ENCODE assay signal across 25 mouse cellular contexts in genomic region chr9:118255200-118255733, GRCm38 (mm10).
DNase-seq lines count a peak whose midpoint lies in the region; ATAC-seq and TF ChIP-seq lines count a peak whose summit lies in the region.
"Had no signal": no experiment of that assay in that cellular context is flagged by ENCODE, and none has a peak within 500 bp of the region (broad histone marks: within the 10 kb centered on the region; RNA-seq: fewer than 3 reads in every experiment).

No protein-coding gene starts in this region.

- peak; percentile 58 for ATAC-seq in forebrain, embryonic 12.5 days (ENCODE audit: low FRiP score)
- ATAC-seq in forebrain, postnatal 0 days = no peak
- ATAC-seq in neural tube, embryonic 11.5 days (ENCODE audit: insufficient read depth, low FRiP score, low TSS enrichment) = peak; percentile 42; the same call in 1 of the 2 replicates
- peak; percentile 11; the same call in 1 of the 2 replicates for ATAC-seq in midbrain, embryonic 16.5 days
- ATAC-seq: intestine, embryonic 16.5 days; lung, postnatal 0 days had no signal

- peak overlapping the region; percentile 75 for H3K27ac ChIP-seq in forebrain, embryonic 12.5 days
- H3K27ac ChIP-seq in forebrain, postnatal 0 days (ENCODE audit: low read depth, low read length) = no peak overlapping the region
- H3K27ac ChIP-seq in neural tube, embryonic 11.5 days (ENCODE audit: low read depth, low read length) = no peak overlapping the region
- H3K27ac ChIP-seq in midbrain, embryonic 16.5 days (ENCODE audit: low read length) = no peak overlapping the region
- H3K27ac ChIP-seq: embryonic facial prominence, embryonic 12.5 days; heart, embryonic 15.5 days; hindbrain, embryonic 13.5 days; kidney, postnatal 0 days; limb, embryonic 12.5 days; liver, embryonic 13.5 days had no signal

- H3K4me2 ChIP-seq in forebrain, embryonic 12.5 days = no peak overlapping the region
- H3K4me2 ChIP-seq in forebrain, postnatal 0 days (ENCODE audit: low read depth) = no peak overlapping the region
- no peak overlapping the region for H3K4me2 ChIP-seq in neural tube, embryonic 11.5 days (ENCODE audit: low read depth)
- H3K4me2 ChIP-seq in midbrain, embryonic 16.5 days (ENCODE audit: low read length) = no peak overlapping the region
- H3K4me2 ChIP-seq: embryonic facial prominence, embryonic 12.5 days; heart, embryonic 15.5 days; hindbrain, embryonic 13.5 days; limb, embryonic 12.5 days; liver, embryonic 13.5 days had no signal

- no peak overlapping the region for H3K9ac ChIP-seq in forebrain, embryonic 12.5 days
- no peak overlapping the region for H3K9ac ChIP-seq in forebrain, postnatal 0 days
- H3K9ac ChIP-seq in neural tube, embryonic 11.5 days (ENCODE audit: low read length) = no peak overlapping the region
- no peak overlapping the region for H3K9ac ChIP-seq in midbrain, embryonic 16.5 days (ENCODE audit: low read depth, low read length)
- H3K9ac ChIP-seq: embryonic facial prominence, embryonic 12.5 days; heart, embryonic 15.5 days; hindbrain, embryonic 13.5 days; limb, embryonic 12.5 days; liver, embryonic 13.5 days had no signal

- DNase-seq in forebrain, postnatal 0 days = no peak
- DNase-seq in neural tube, embryonic 11.5 days (ENCODE audit: low spot score) = no peak
- DNase-seq in neural tube, embryonic 10.5 days (ENCODE audit: extremely low spot score, low spot score) = no peak
- DNase-seq in left cerebral cortex, adult 8-10 months (ENCODE audit: low spot score in 2 of 2) = no peak
- DNase-seq in liver = no peak
- DNase-seq: adrenal gland, postnatal 10 days; cerebellum, adult 8-10 months; cerebellum, postnatal 36 days; kidney, adult 8-10 months; liver, embryonic 13.5 days; lung, adult 18-20 months; lung, postnatal 4 days; right cerebral cortex, postnatal 14 days; thymus, postnatal 4 days had no signal

- no peak overlapping the region for H3K4me3 ChIP-seq in forebrain, embryonic 12.5 days (replicated peaks)
- H3K4me3 ChIP-seq in forebrain, postnatal 0 days (ENCODE audit: low read depth, low read length) = no peak overlapping the region
- no peak overlapping the region for H3K4me3 ChIP-seq in neural tube, embryonic 11.5 days (ENCODE audit: low read depth, low read length)
- H3K4me3 ChIP-seq in midbrain, embryonic 16.5 days (ENCODE audit: low read depth, low read length) = no peak overlapping the region
- H3K4me3 ChIP-seq: embryonic facial prominence, embryonic 12.5 days; heart, embryonic 15.5 days; hindbrain, embryonic 13.5 days; limb, embryonic 12.5 days; liver, embryonic 13.5 days; megakaryocyte, embryonic 14.5 days had no signal

- H3K36me3 ChIP-seq in forebrain, embryonic 12.5 days (replicated peaks) = no peaks in the 10 kb centered on the region
- no peaks in the 10 kb centered on the region for H3K36me3 ChIP-seq in forebrain, postnatal 0 days (ENCODE audit: insufficient read depth)
- H3K36me3 ChIP-seq in neural tube, embryonic 11.5 days (ENCODE audit: control insufficient read depth, insufficient read depth, low read length) = no peaks in the 10 kb centered on the region
- no peaks in the 10 kb centered on the region for H3K36me3 ChIP-seq in midbrain, embryonic 16.5 days (ENCODE audit: control insufficient read depth, insufficient read depth, low read length)
- H3K36me3 ChIP-seq: embryonic facial prominence, embryonic 12.5 days; G1E; heart, embryonic 15.5 days; hindbrain, embryonic 13.5 days; limb, embryonic 12.5 days; liver, embryonic 13.5 days had no signal

- peaks cover 21% of the 10 kb centered on the region for H3K4me1 ChIP-seq in forebrain, embryonic 12.5 days
- H3K4me1 ChIP-seq in forebrain, postnatal 0 days (ENCODE audit: insufficient read depth) = 0 out of 2 replicates have a peak, but pooled peaks cover 3% of the 10 kb centered on the region
- no peaks in the 10 kb centered on the region for H3K4me1 ChIP-seq in neural tube, embryonic 11.5 days (ENCODE audit: control insufficient read depth, insufficient read depth, low read length)
- peaks cover 4% of the 10 kb centered on the region; the same call in 1 of the 2 replicates for H3K4me1 ChIP-seq in midbrain, embryonic 16.5 days (ENCODE audit: control insufficient read depth, insufficient read depth, low read length)
- H3K4me1 ChIP-seq: embryonic facial prominence, embryonic 12.5 days; heart, embryonic 15.5 days; liver, embryonic 13.5 days; megakaryocyte, embryonic 14.5 days had no signal

- no peak for TF ChIP-seq CTCF in forebrain, postnatal 0 days (IDR thresholded peaks at IDR 0.05; ENCODE audit: low read depth)

- peaks cover 66% of the 10 kb centered on the region for H3K27me3 ChIP-seq in forebrain, embryonic 12.5 days
- no peaks in the 10 kb centered on the region for H3K27me3 ChIP-seq in forebrain, postnatal 0 days (ENCODE audit: insufficient read depth, low read length)
- H3K27me3 ChIP-seq in neural tube, embryonic 11.5 days (ENCODE audit: control insufficient read depth, insufficient read depth, low read length) = no peaks in the 10 kb centered on the region
- peaks cover 8% of the 10 kb centered on the region for H3K27me3 ChIP-seq in midbrain, embryonic 16.5 days (ENCODE audit: control insufficient read depth, insufficient read depth, low read depth, low read length)
- H3K27me3 ChIP-seq: embryonic facial prominence, embryonic 12.5 days; heart, embryonic 15.5 days; hindbrain, embryonic 13.5 days; limb, embryonic 12.5 days; liver, embryonic 13.5 days; megakaryocyte, embryonic 14.5 days had no signal

- no peaks in the 10 kb centered on the region for H3K9me3 ChIP-seq in forebrain, embryonic 12.5 days
- H3K9me3 ChIP-seq in forebrain, postnatal 0 days (ENCODE audit: low read length) = no peaks in the 10 kb centered on the region
- H3K9me3 ChIP-seq in neural tube, embryonic 11.5 days (ENCODE audit: control insufficient read depth, low read length) = no peaks in the 10 kb centered on the region
- no peaks in the 10 kb centered on the region for H3K9me3 ChIP-seq in midbrain, embryonic 16.5 days (replicated peaks; ENCODE audit: control insufficient read depth, low read length, poor library complexity, severe bottlenecking)
- H3K9me3 ChIP-seq: embryonic facial prominence, embryonic 12.5 days; heart, embryonic 15.5 days; hindbrain, embryonic 13.5 days; limb, embryonic 12.5 days; liver, embryonic 13.5 days; megakaryocyte, embryonic 14.5 days had no signal

- WGBS in forebrain, embryonic 12.5 days = 14% methylated on average over 9 of the region's 9 CpGs
- 9% methylated on average over 9 of the region's 9 CpGs for WGBS in forebrain, postnatal 0 days
- 46% methylated on average over 9 of the region's 9 CpGs for WGBS in neural tube, embryonic 11.5 days
- 15% methylated on average over 9 of the region's 9 CpGs for WGBS in midbrain, embryonic 16.5 days
